Mouse (Mus musculus) kidney, postnatal 10 days (tissue): ENCODE measurements around the gene Hoxa7.
A peak's percentile ranks its signal among the peaks of the same experiment; 100 is the strongest.

Experiments
- DNase-seq: peaks from one replicate; pipeline ENCODE4 v3.0.0; 2021; ENCODE audit warnings: mixed read lengths

Hoxa7 gene

GRCm38 (mm10) chr6:52190410-52190809 lies 31.2 kb downstream of the Hoxa7 start:
- DNase-seq, result peak; percentile 61

GRCm38 (mm10) chr6:52189909-52190308 lies 31.7 kb downstream of the Hoxa7 start:
- DNase-seq, result peak; percentile 47

- peak; percentile 56 for DNase-seq
Observed at GRCm38 (mm10) chr6:52189172-52189591, 32.5 kb downstream of the Hoxa7 start.

- peak; percentile 36 for DNase-seq
Observed at GRCm38 (mm10) chr6:52186500-52186899, 35.2 kb downstream of the Hoxa7 start.

GRCm38 (mm10) chr6:52185834-52186233 lies 35.8 kb downstream of the Hoxa7 start:
- DNase-seq, result peak; percentile 37

- peak; percentile 67 for DNase-seq
Observed at GRCm38 (mm10) chr6:52185222-52185621, 36.4 kb downstream of the Hoxa7 start.

GRCm38 (mm10) chr6:52184668-52185067 lies 37.0 kb downstream of the Hoxa7 start:
- DNase-seq, result peak; percentile 49

GRCm38 (mm10) chr6:52183311-52184080 lies 38.2 kb downstream of the Hoxa7 start:
- peak; percentile 64 for DNase-seq

GRCm38 (mm10) chr6:52182793-52183192 lies 38.9 kb downstream of the Hoxa7 start:
- DNase-seq, result no peak

GRCm38 (mm10) chr6:52182030-52182429 lies 39.6 kb downstream of the Hoxa7 start:
- DNase-seq, result peak; percentile 31

- DNase-seq, result peak; percentile 27
Observed at GRCm38 (mm10) chr6:52180726-52181125, 40.9 kb downstream of the Hoxa7 start.

- peak; percentile 25 for DNase-seq
Observed at GRCm38 (mm10) chr6:52180213-52180710, 41.4 kb downstream of the Hoxa7 start.

- peak; percentile 52 for DNase-seq
Observed at GRCm38 (mm10) chr6:52179690-52180089, 42.0 kb downstream of the Hoxa7 start.

- peak; percentile 42 for DNase-seq
Observed at GRCm38 (mm10) chr6:52178918-52179665, 42.6 kb downstream of the Hoxa7 start.

GRCm38 (mm10) chr6:52177806-52178205 lies 43.8 kb downstream of the Hoxa7 start:
- DNase-seq, result peak; percentile 20

- peak; percentile 81 for DNase-seq
Observed at GRCm38 (mm10) chr6:52177061-52177735, 44.5 kb downstream of the Hoxa7 start, which contains the start of gene 5730596B20Rik. TSS of gene 5730596B20Rik (plus strand) at chr6:52177498.

GRCm38 (mm10) chr6:52176391-52176790 lies 45.3 kb downstream of the Hoxa7 start:
- DNase-seq, result peak; percentile 34

- DNase-seq, result peak; percentile 87
Observed at GRCm38 (mm10) chr6:52175864-52176263, 45.8 kb downstream of the Hoxa7 start.

- DNase-seq, result peak; percentile 83
Observed at GRCm38 (mm10) chr6:52174968-52175751, 46.5 kb downstream of the Hoxa7 start.

GRCm38 (mm10) chr6:52173648-52174047 lies 48.0 kb downstream of the Hoxa7 start:
- no peak for DNase-seq

- peak; percentile 97 for DNase-seq
Observed at GRCm38 (mm10) chr6:52172501-52172900, 49.2 kb downstream of the Hoxa7 start.

- peak; percentile 59 for DNase-seq
Observed at GRCm38 (mm10) chr6:52171938-52172337, 49.7 kb downstream of the Hoxa7 start.
